12 mouse cellular contexts compared by ENCODE assay signal in genomic region chr11:3352990-3353585, GRCm38 (mm10). TPM values are rescaled to one million over a fixed set of nuclear protein-coding genes. Genes with fewer than 3 reads are reported as not detected.
DNase-seq lines count a peak whose midpoint lies in the region; ATAC-seq and TF ChIP-seq lines count a peak whose summit lies in the region.
"Had no signal": no experiment of that assay in that cellular context is flagged by ENCODE, and none has a peak within 500 bp of the region (broad histone marks: within the 10 kb centered on the region; RNA-seq: fewer than 3 reads in every experiment).

No protein-coding gene starts in this region.

- H3K9me3 ChIP-seq in heart, postnatal 0 days (replicated peaks; ENCODE audit: control insufficient read depth, low read length): no peaks in the 10 kb centered on the region
- no peaks in the 10 kb centered on the region for H3K9me3 ChIP-seq in heart, embryonic 10.5 days
- no peaks in the 10 kb centered on the region for H3K9me3 ChIP-seq in midbrain, embryonic 11.5 days (ENCODE audit: control insufficient read depth, low read length)
- no peaks in the 10 kb centered on the region for H3K9me3 ChIP-seq in midbrain, embryonic 16.5 days (replicated peaks; ENCODE audit: control insufficient read depth, low read length, poor library complexity, severe bottlenecking)
- H3K9me3 ChIP-seq: hindbrain, embryonic 10.5 days; liver, embryonic 15.5 days had no signal

- H3K4me1 ChIP-seq in heart, postnatal 0 days (ENCODE audit: control insufficient read depth, insufficient read depth): peaks cover 11% of the 10 kb centered on the region
- H3K4me1 ChIP-seq in heart, embryonic 10.5 days: peaks cover 14% of the 10 kb centered on the region
- 0 out of 2 replicates have a peak, but pooled peaks cover 2% of the 10 kb centered on the region for H3K4me1 ChIP-seq in midbrain, embryonic 11.5 days (ENCODE audit: control insufficient read depth, insufficient read depth, low read length)
- H3K4me1 ChIP-seq in midbrain, embryonic 16.5 days (ENCODE audit: control insufficient read depth, insufficient read depth, low read length): peaks cover 3% of the 10 kb centered on the region; the same call in 1 of the 2 replicates

- WGBS in heart, postnatal 0 days: 55% methylated on average over 18 of the region's 18 CpGs
- WGBS in heart, embryonic 10.5 days: 47% methylated on average over 18 of the region's 18 CpGs
- 45% methylated on average over 18 of the region's 18 CpGs for WGBS in midbrain, embryonic 11.5 days
- WGBS in midbrain, embryonic 16.5 days: 48% methylated on average over 18 of the region's 18 CpGs

- H3K4me3 ChIP-seq in heart, postnatal 0 days (ENCODE audit: low read depth, low read length): no peak overlapping the region
- no peak overlapping the region for H3K4me3 ChIP-seq in heart, embryonic 10.5 days
- no peak overlapping the region for H3K4me3 ChIP-seq in midbrain, embryonic 11.5 days (ENCODE audit: low read depth, low read length)
- no peak overlapping the region for H3K4me3 ChIP-seq in midbrain, embryonic 16.5 days (ENCODE audit: low read depth, low read length)
- H3K4me3 ChIP-seq: erythroblast, embryonic 14.5 days; hindbrain, embryonic 10.5 days; liver, embryonic 15.5 days had no signal

- TF ChIP-seq CTCF in heart, postnatal 0 days (IDR thresholded peaks at IDR 0.05; ENCODE audit: low read depth): peak; percentile 46

- H3K27ac ChIP-seq in heart, postnatal 0 days (ENCODE audit: low read depth): no peak overlapping the region
- H3K27ac ChIP-seq in heart, embryonic 10.5 days: no peak overlapping the region
- no peak overlapping the region for H3K27ac ChIP-seq in midbrain, embryonic 11.5 days (ENCODE audit: low read depth, low read length)
- H3K27ac ChIP-seq in midbrain, embryonic 16.5 days (ENCODE audit: low read length): no peak overlapping the region
- H3K27ac ChIP-seq: hindbrain, embryonic 10.5 days; liver, embryonic 15.5 days had no signal

- no peak for TF ChIP-seq EP300 in heart, postnatal 0 days (IDR thresholded peaks at IDR 0.05; ENCODE audit: low read depth)

- no peaks in the 10 kb centered on the region for H3K27me3 ChIP-seq in heart, postnatal 0 days (ENCODE audit: control insufficient read depth, insufficient read depth, low read length)
- H3K27me3 ChIP-seq in heart, embryonic 10.5 days (ENCODE audit: insufficient read depth, poor library complexity, severe bottlenecking): no peaks in the 10 kb centered on the region
- no peaks in the 10 kb centered on the region for H3K27me3 ChIP-seq in midbrain, embryonic 11.5 days (ENCODE audit: control insufficient read depth, insufficient read depth, low read length)
- H3K27me3 ChIP-seq in midbrain, embryonic 16.5 days (ENCODE audit: control insufficient read depth, insufficient read depth, low read depth, low read length): no peaks in the 10 kb centered on the region
- H3K27me3 ChIP-seq: liver, embryonic 15.5 days had no signal

- no peak overlapping the region for H3K9ac ChIP-seq in heart, postnatal 0 days (replicated peaks; ENCODE audit: low read depth, low read length)
- H3K9ac ChIP-seq in midbrain, embryonic 11.5 days (ENCODE audit: low read length): no peak overlapping the region
- H3K9ac ChIP-seq in midbrain, embryonic 16.5 days (ENCODE audit: low read depth, low read length): no peak overlapping the region
- H3K9ac ChIP-seq: liver, embryonic 15.5 days had no signal

- no peak for DNase-seq in heart, postnatal 0 days (ENCODE audit: low spot score)
- DNase-seq in heart, embryonic 10.5 days (ENCODE audit: low spot score): no peak
- peak; percentile 82 for DNase-seq in midbrain, embryonic 11.5 days (ENCODE audit: low spot score, missing footprints)
- DNase-seq in R1 (ENCODE audit: low read depth, low spot score): peak; percentile 81
- DNase-seq in thymus, postnatal 14 days: peak; percentile 72
- DNase-seq in right cerebral cortex, postnatal 10 days (ENCODE audit: low spot score in 2 of 2): no peak
- DNase-seq in adrenal gland, postnatal 36 days: no peak
- DNase-seq: gastrocnemius, postnatal 10 days had no signal

- H3K36me3 ChIP-seq in heart, postnatal 0 days (replicated peaks; ENCODE audit: control insufficient read depth, insufficient read depth, low read length): peaks cover 62% of the 10 kb centered on the region
- peaks cover 74% of the 10 kb centered on the region for H3K36me3 ChIP-seq in heart, embryonic 10.5 days
- peaks cover 14% of the 10 kb centered on the region for H3K36me3 ChIP-seq in midbrain, embryonic 11.5 days (ENCODE audit: control insufficient read depth, insufficient read depth, low read length)
- peaks cover 46% of the 10 kb centered on the region for H3K36me3 ChIP-seq in midbrain, embryonic 16.5 days (ENCODE audit: control insufficient read depth, insufficient read depth, low read length)

- ATAC-seq in heart, postnatal 0 days (ENCODE audit: insufficient read depth, low read depth): peak; percentile 28; the same call in 1 of the 2 replicates
- peak; percentile 8; the same call in 1 of the 2 replicates for ATAC-seq in midbrain, embryonic 11.5 days (ENCODE audit: low FRiP score)
- no peak for ATAC-seq in midbrain, embryonic 16.5 days

- H3K4me2 ChIP-seq in heart, postnatal 0 days (ENCODE audit: low read depth, low read length): no peak overlapping the region
- H3K4me2 ChIP-seq in midbrain, embryonic 11.5 days: no peak overlapping the region
- H3K4me2 ChIP-seq in midbrain, embryonic 16.5 days (ENCODE audit: low read length): no peak overlapping the region
- H3K4me2 ChIP-seq: liver, embryonic 15.5 days had no signal

RNA-seq across cellular contexts. Expression of gene Pik3ip1, which starts 22.9 kb away (rescaled TPM):
- 22.3 and 57.6 TPM in 2 replicates for total RNA-seq in heart, postnatal 0 days (2014; rRNA removed; ENCODE audit: low replicate concordance)
- polyA plus RNA-seq in heart, postnatal 0 days (2015; fragmentation: Nextera tagmentation; extraction: Ambion mirVana): 44.7 and 65.9 TPM in 2 replicates
- polyA plus RNA-seq in heart, embryonic 10.5 days (2016; fragmentation: Nextera tagmentation; extraction: Ambion mirVana): 7.9 and 9.5 TPM in 2 replicates
- polyA plus RNA-seq in midbrain, embryonic 11.5 days (2014; fragmentation: Nextera tagmentation; extraction: Ambion mirVana): 10.5 and 12.1 TPM in 2 replicates
- 22.8 and 29.5 TPM in 2 replicates for polyA plus RNA-seq in midbrain, embryonic 16.5 days (2015; fragmentation: Nextera tagmentation; extraction: Ambion mirVana)
- total RNA-seq in adrenal gland, postnatal 36 days (2021): 10 to 100 TPM in 1 of 2 experiments, 1 to 10 TPM in 1; 8.0 to 12.7 TPM

RNA-seq across cellular contexts. Expression of gene Limk2, which starts 55.9 kb away (rescaled TPM):
- total RNA-seq in heart, postnatal 0 days (2014; rRNA removed; ENCODE audit: low replicate concordance): 38.3 and 55.1 TPM in 2 replicates
- polyA plus RNA-seq in heart, postnatal 0 days (2015; fragmentation: Nextera tagmentation; extraction: Ambion mirVana): 31.0 and 32.8 TPM in 2 replicates
- polyA plus RNA-seq in heart, embryonic 10.5 days (2016; fragmentation: Nextera tagmentation; extraction: Ambion mirVana): 68.8 and 73.9 TPM in 2 replicates
- polyA plus RNA-seq in midbrain, embryonic 11.5 days (2014; fragmentation: Nextera tagmentation; extraction: Ambion mirVana): 62.6 and 63.4 TPM in 2 replicates
- polyA plus RNA-seq in midbrain, embryonic 16.5 days (2015; fragmentation: Nextera tagmentation; extraction: Ambion mirVana): 185 and 187 TPM in 2 replicates
- total RNA-seq in adrenal gland, postnatal 36 days (2021): 10 to 100 TPM; 15.6 to 25.4 TPM

Comparison
In these comparisons a context has a peak if more than half of its experiments do, and no peak if none do; other contexts are left out.
1. DNase-seq: peak in midbrain, embryonic 11.5 days (single experiment), R1 (single experiment) and thymus, postnatal 14 days (single experiment); none in heart, postnatal 0 days (single experiment), heart, embryonic 10.5 days (single experiment), right cerebral cortex, postnatal 10 days (0 of 2) and adrenal gland, postnatal 36 days (0 of 2).